Mouse (Mus musculus): ENCODE results near the gene Mxd4. TPM values are rescaled to one million over a fixed set of nuclear protein-coding genes. Genes with fewer than 3 reads are reported as not detected.

Gene Mxd4
- polyA plus RNA-seq, 1 experiment, result 69.7 TPM

GRCm38 (mm10) chr5:34148476-34148875, 39.0 kb downstream of the Mxd4 start:
- TF ChIP-seq CTCF (IDR thresholded peaks at IDR 0.05; ENCODE audit: borderline replicate concordance, insufficient read depth, low read length) (no peak), POLR2A (IDR thresholded peaks at IDR 0.05; ENCODE audit: low read depth, low read length) (no peak)
- H3K27ac ChIP-seq (ENCODE audit: insufficient read depth, low read length), result no peak overlapping the region
- H3K4me1 ChIP-seq (ENCODE audit: control insufficient read depth, insufficient read depth, low read length), result no peaks in the 10 kb centered on the region
- H3K4me3 ChIP-seq (ENCODE audit: insufficient read depth, low read length), result no peak overlapping the region

- Histone ChIP-seq H3K27ac (ENCODE audit: insufficient read depth, low read length) (no peak overlapping the region), H3K4me1 (ENCODE audit: control insufficient read depth, insufficient read depth, low read length) (no peaks in the 10 kb centered on the region), H3K4me3 (ENCODE audit: insufficient read depth, low read length) (no peak overlapping the region)
- TF ChIP-seq POLR2A (IDR thresholded peaks at IDR 0.05; ENCODE audit: low read depth, low read length), result no peak
These were observed 40.0 kb downstream of the Mxd4 start for GRCm38 (mm10) chr5:34147554-34147953.

GRCm38 (mm10) chr5:34139751-34140150, 47.8 kb downstream of the Mxd4 start:
- H3K27ac ChIP-seq (ENCODE audit: insufficient read depth, low read length), result no peak overlapping the region
- H3K4me1 ChIP-seq (ENCODE audit: control insufficient read depth, insufficient read depth, low read length), result no peaks in the 10 kb centered on the region
- H3K4me3 ChIP-seq (ENCODE audit: insufficient read depth, low read length), result no peak overlapping the region
- no peak for TF ChIP-seq POLR2A (IDR thresholded peaks at IDR 0.05; ENCODE audit: low read depth, low read length)
- peak; percentile 59; the same call in 1 of the 2 replicates for TF ChIP-seq CTCF (IDR thresholded peaks at IDR 0.05; ENCODE audit: borderline replicate concordance, insufficient read depth, low read length)

- no peak for TF ChIP-seq POLR2A (IDR thresholded peaks at IDR 0.05; ENCODE audit: low read depth, low read length)
- no peak for TF ChIP-seq CTCF (IDR thresholded peaks at IDR 0.05; ENCODE audit: borderline replicate concordance, insufficient read depth, low read length)
- H3K4me1 ChIP-seq (ENCODE audit: control insufficient read depth, insufficient read depth, low read length), result no peaks in the 10 kb centered on the region
These were observed 54.8 kb downstream of the Mxd4 start for GRCm38 (mm10) chr5:34132731-34133130.

GRCm38 (mm10) chr5:34124131-34124530, 63.4 kb downstream of the Mxd4 start:
- no peak overlapping the region for H3K4me3 ChIP-seq (ENCODE audit: insufficient read depth, low read length)
- H3K4me1 ChIP-seq (ENCODE audit: control insufficient read depth, insufficient read depth, low read length), result no peaks in the 10 kb centered on the region
- no peak for TF ChIP-seq POLR2A (IDR thresholded peaks at IDR 0.05; ENCODE audit: low read depth, low read length)
- no peak for TF ChIP-seq CTCF (IDR thresholded peaks at IDR 0.05; ENCODE audit: borderline replicate concordance, insufficient read depth, low read length)
- H3K27ac ChIP-seq (ENCODE audit: insufficient read depth, low read length), result no peak overlapping the region

More at GRCm38 (mm10) chr5:34132731-34133130, 54.8 kb downstream of the Mxd4 start:
- Histone ChIP-seq H3K27ac (ENCODE audit: insufficient read depth, low read length) (no peak overlapping the region), H3K4me3 (ENCODE audit: insufficient read depth, low read length) (no peak overlapping the region)

Other genes starting within 250 kb of the Mxd4 start
- 9.6 and 15.7 TPM in 2 replicates for gene Gm1673, start 204.3 kb downstream of the Mxd4 start, polyA plus RNA-seq (2011; ENCODE audit: insufficient read length, low read depth, missing spikeins)
- gene Nat8l, start 191.7 kb downstream of the Mxd4 start, polyA plus RNA-seq (2011; ENCODE audit: insufficient read length, low read depth, missing spikeins), result 0.12 and 0.32 TPM in 2 replicates
- gene Poln, start 18.3 kb downstream of the Mxd4 start, polyA plus RNA-seq (2011; ENCODE audit: insufficient read length, low read depth, missing spikeins), result 0.48 and 0.61 TPM in 2 replicates
- gene Haus3, start 18.2 kb downstream of the Mxd4 start, polyA plus RNA-seq (2011; ENCODE audit: insufficient read length, low read depth, missing spikeins), result 19.3 and 31.2 TPM in 2 replicates
- gene Zfyve28, start 100.7 kb upstream of the Mxd4 start, polyA plus RNA-seq (2011; ENCODE audit: insufficient read length, low read depth, missing spikeins), result 0.62 and 1.0 TPM in 2 replicates
- not detected in 2 replicates for gene Cfap99, start 100.9 kb upstream of the Mxd4 start, polyA plus RNA-seq (2011; ENCODE audit: insufficient read length, low read depth, missing spikeins)
- 166 and 167 TPM in 2 replicates for gene Rnf4, start 148.6 kb upstream of the Mxd4 start, polyA plus RNA-seq (2011; ENCODE audit: insufficient read length, low read depth, missing spikeins)
- 32.9 and 39.7 TPM in 2 replicates for gene Fam193a, start 182.2 kb upstream of the Mxd4 start, polyA plus RNA-seq (2011; ENCODE audit: insufficient read length, low read depth, missing spikeins)

Measured in embryonic fibroblast, embryonic 13.5 days (primary cell).